Mouse (Mus musculus) spleen, adult 2 months (tissue): ENCODE measurements around the gene Ntn1.

Experiments
- CTCF ChIP-seq: fragments of 200-500 bp; IDR thresholded peaks from 2 replicates; pipeline ENCODE4 v1.5.1; 2011; ENCODE audit warnings: mild to moderate bottlenecking, inconsistent platforms; ENCODE audit not compliant: insufficient read depth, insufficient read length, insufficient replicate concordance; ENCODE audit errors: extremely low read depth
- POLR2A ChIP-seq: fragments of 200-500 bp; IDR thresholded peaks from 2 replicates; pipeline ENCODE4 v1.6.1; 2011; ENCODE audit warnings: low read depth, low read length, inconsistent platforms

GRCm38 (mm10) chr11:68378419-68378818, 22.2 kb downstream of the Ntn1 start:
- TF ChIP-seq CTCF: no peak
- TF ChIP-seq POLR2A: no peak
